Mouse (Mus musculus): ENCODE results near the gene Dgke.
"Not testable (repeated sequence)": the region's sequence is repeated elsewhere in the genome, so short reads cannot be mapped to it uniquely, and the experiment has no call there.

- not testable (repeated sequence) for TF ChIP-seq CTCF (IDR thresholded peaks at IDR 0.05; ENCODE audit: low read depth, low read length); POLR2A (IDR thresholded peaks at IDR 0.05; ENCODE audit: insufficient read depth, low read length)
Measured at GRCm38 (mm10) chr11:89082691-89083090, 16.0 kb upstream of the Dgke start.
